Mouse (Mus musculus) lung, embryonic 15.5 days (tissue): Measurements from ENCODE around the gene Nr2c1. TPM values are rescaled to one million over a fixed set of nuclear protein-coding genes. Genes with fewer than 3 reads are reported as not detected.

Source experiments
- ATAC-seq: fragments of 200-750 bp; cut with Nextera tagmentation; 2 replicates; pipeline ENCODE4 v1.8.0; 2017; ENCODE audit warnings: moderate number of reproducible peaks, borderline replicate concordance; ENCODE audit not compliant: low FRiP score, low TSS enrichment; ENCODE audit errors: extremely low read depth
- H3K27ac ChIP-seq: fragments of 300-500 bp; sonication (generic); 2 replicates; pipeline ENCODE4 v1.5.1; 2015; ENCODE audit warnings: moderate library complexity, mild to moderate bottlenecking, inconsistent platforms
- H3K27me3 ChIP-seq: fragments of 300-500 bp; sonication (generic); 2 replicates; pipeline ENCODE4 v1.6.1; 2015; ENCODE audit warnings: inconsistent platforms
- H3K36me3 ChIP-seq: fragments of 300-500 bp; sonication (generic); 2 replicates; pipeline ENCODE4 v1.6.1; 2015; ENCODE audit warnings: inconsistent platforms
- H3K4me1 ChIP-seq: fragments of 300-500 bp; sonication (generic); 2 replicates; pipeline ENCODE4 v1.6.1; 2015; ENCODE audit warnings: inconsistent platforms
- H3K4me2 ChIP-seq: fragments of 300-500 bp; sonication (generic); 2 replicates; pipeline ENCODE4 v1.6.1; 2015; ENCODE audit warnings: inconsistent platforms, mild to moderate bottlenecking, moderate library complexity
- H3K4me3 ChIP-seq: fragments of 300-500 bp; sonication (generic); 2 replicates; pipeline ENCODE4 v1.5.1; 2015; ENCODE audit warnings: mild to moderate bottlenecking, inconsistent platforms
- H3K9ac ChIP-seq: fragments of 300-500 bp; sonication (generic); 2 replicates; pipeline ENCODE4 v1.6.1; 2015; ENCODE audit warnings: inconsistent platforms
- H3K9me3 ChIP-seq: fragments of 300-500 bp; sonication (generic); 2 replicates; pipeline ENCODE4 v1.6.1; 2016; ENCODE audit warnings: inconsistent platforms
- WGBS: fragments of 180-500 bp; shearing (Covaris S2); methylation state at CpG from one replicate; pipeline ENCODE4 v1.1.7; 2015; 5-methylcytosine and 5-hydroxymethylcytosine counted together
- polyA plus RNA-seq: library from polyadenylated mRNA; unstranded; fragments of >200 nt; fragmentation: Nextera tagmentation; extraction: Ambion mirVana; gene quantifications from 2 replicates; pipeline ENCODE4 v1.2.1, GENCODE M21; 2015

Nr2c1 gene
- polyA plus RNA-seq, result 7.7 and 8.8 TPM in 2 replicates

DNA sequence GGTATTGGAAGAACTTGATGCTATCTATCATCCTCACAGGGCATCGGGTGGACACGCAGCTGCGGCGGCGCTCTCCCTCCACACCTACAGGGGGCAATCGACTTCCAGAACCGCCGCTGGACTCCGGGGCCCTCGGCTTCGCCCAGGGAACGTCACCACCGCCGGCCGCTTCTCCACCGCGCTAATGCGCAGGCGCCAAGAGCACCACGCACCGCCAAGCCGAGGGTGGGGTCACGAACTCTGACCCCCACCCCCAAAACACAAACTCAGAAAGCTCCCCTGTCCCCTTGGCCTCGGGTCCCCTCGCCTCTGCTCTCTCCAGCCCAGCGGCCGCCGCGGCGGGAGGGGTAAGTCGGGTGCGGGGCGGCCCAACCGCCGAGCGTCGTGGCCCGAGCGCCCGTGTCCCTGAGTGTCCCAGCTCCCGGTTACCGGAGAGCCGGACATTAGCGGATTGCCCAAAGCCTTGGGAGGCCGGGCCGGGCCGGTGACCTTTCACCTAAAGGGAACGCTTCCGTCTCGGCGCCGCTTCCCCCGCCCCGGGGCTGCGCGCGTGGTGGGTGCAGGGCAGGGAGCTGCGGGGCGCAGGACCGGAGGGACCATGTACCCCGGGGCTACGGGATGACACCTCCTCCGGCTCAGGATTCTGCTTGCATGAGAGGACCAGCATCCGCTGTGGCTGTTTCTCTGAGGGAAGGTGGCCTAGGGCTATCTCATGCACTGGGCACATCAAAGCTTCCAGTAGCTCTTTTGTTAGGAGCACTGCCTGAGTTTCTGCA is at the start of gene Nr2c1:
TSS of gene Nr2c1 (plus strand) at position 268 of the 776 bp plus-strand sequence.
- peak within 1 kb of the TSS; percentile 70 for H3K4me2 ChIP-seq
- H3K4me3 ChIP-seq, result peak within 1 kb of the TSS; percentile 85
- WGBS, result under 1% methylated on average over 64 of the region's 64 CpGs
- H3K36me3 ChIP-seq, result no peaks in the 10 kb centered on the region
- H3K27me3 ChIP-seq, result no peaks in the 10 kb centered on the region
- peak within 1 kb of the TSS; percentile 77 for H3K9ac ChIP-seq
- peaks cover 43% of the 10 kb centered on the region for H3K4me1 ChIP-seq
- no peaks in the 10 kb centered on the region for H3K9me3 ChIP-seq
- ATAC-seq, result peak; percentile 88
- H3K27ac ChIP-seq, result peak within 1 kb of the TSS; percentile 89

DNA sequence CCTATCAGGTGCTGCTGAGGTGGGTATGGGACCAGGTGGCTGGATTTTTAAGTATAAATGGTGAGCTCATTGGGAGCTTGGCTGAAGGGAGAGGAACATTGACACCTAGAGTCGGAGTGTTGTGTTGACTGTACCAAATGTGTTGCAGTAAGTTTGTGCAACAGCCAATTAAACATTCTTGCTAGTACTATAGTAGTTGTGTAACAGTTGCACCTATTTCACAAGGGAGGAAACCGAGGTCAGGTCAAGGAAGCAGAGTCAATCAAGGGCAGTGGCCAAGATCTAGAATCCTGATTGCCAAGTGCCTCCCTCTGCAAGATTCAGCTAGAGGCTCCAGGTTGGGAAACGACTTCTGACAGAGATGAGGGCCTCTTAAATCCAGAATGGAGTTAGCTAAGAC is 49.7 kb upstream of the Nr2c1 start:
- 81% methylated on average over 3 of the region's 3 CpGs for WGBS
- Histone ChIP-seq H3K4me1 (peaks cover 16% of the 10 kb centered on the region), H3K4me2 (no peak overlapping the region), H3K36me3 (no peaks in the 10 kb centered on the region), H3K9ac (no peak overlapping the region), H3K4me3 (no peak overlapping the region), H3K9me3 (no peaks in the 10 kb centered on the region), H3K27me3 (no peaks in the 10 kb centered on the region), H3K27ac (no peak overlapping the region)
- no peak for ATAC-seq

DNA sequence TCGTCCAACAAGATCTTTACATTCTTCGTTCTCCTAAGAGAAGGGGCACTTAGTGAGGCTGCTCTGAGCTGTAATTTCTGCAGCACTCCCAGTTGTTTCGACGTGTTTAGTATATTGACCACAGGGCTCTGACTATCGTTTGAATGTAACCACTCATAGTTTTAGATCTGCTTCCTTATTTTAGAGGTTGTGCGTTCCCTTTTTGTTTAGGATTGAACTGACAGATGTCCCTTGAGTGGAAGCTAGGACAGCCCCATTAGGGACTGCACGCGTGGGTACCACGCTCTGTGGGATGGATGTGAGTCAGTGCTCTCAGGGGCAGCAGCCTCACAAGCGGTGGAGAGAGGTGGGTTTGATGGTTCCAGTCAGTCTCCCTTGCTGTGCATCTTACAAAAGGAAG is 42.3 kb upstream of the Nr2c1 start:
- H3K9ac ChIP-seq, result no peak overlapping the region
- no peaks in the 10 kb centered on the region for H3K4me1 ChIP-seq
- ATAC-seq, result no peak
- WGBS, result 89% methylated on average over 10 of the region's 10 CpGs
- no peak overlapping the region for H3K4me2 ChIP-seq
- no peak overlapping the region for H3K4me3 ChIP-seq
- H3K27me3 ChIP-seq, result no peaks in the 10 kb centered on the region
- 0 out of 2 replicates have a peak, but pooled peaks cover 2% of the 10 kb centered on the region for H3K36me3 ChIP-seq
- no peak overlapping the region for H3K27ac ChIP-seq
- H3K9me3 ChIP-seq, result no peaks in the 10 kb centered on the region

DNA sequence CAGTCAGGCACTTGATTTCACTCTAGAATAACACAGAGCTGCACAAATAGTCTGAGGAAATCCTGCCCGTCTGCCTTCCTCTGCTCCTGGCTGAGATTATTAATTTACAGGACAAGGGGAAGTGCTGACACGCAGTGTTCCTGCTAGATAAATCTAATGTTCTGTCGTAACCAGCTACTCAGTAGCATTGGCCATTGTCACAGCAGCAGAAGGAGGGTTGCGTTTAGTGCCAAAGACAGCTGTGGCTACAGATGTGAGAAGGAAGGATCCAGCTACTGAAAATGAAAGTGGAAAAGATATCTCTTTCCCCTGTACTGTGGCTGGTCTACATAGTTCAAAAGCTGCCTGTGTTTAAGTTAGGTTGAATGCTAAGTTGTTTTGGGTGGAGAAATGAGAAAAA is 40.7 kb upstream of the Nr2c1 start:
- H3K4me2 ChIP-seq, result no peak overlapping the region
- H3K36me3 ChIP-seq, result 0 out of 2 replicates have a peak, but pooled peaks cover 2% of the 10 kb centered on the region
- WGBS, result 23% methylated on average over 4 of the region's 4 CpGs

DNA sequence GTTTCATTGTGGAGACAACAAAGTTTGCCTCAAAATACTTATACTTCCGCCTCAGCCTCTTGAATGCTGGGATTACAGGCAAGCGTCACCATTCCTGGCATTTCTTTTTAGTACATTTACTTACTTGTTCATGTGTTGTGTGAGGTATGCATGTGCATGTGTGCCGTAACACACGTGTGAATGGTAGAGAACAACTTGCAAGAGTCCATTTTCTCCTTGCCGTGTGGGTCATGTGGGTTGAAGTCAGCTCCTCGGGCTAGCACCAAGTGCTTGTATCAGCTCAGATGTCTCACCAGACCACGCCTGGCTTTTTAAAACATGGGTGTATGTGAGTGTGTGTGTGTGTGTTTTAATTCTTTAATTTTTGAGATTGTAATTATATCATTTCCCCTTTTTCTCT is 40.2 kb upstream of the Nr2c1 start:
- peak overlapping the region; percentile 1 for H3K27ac ChIP-seq
- no peak overlapping the region for H3K4me3 ChIP-seq
- H3K4me1 ChIP-seq, result no peaks in the 10 kb centered on the region
- WGBS, result 84% methylated on average over 7 of the region's 7 CpGs
- no peaks in the 10 kb centered on the region for H3K9me3 ChIP-seq
- no peak overlapping the region for H3K9ac ChIP-seq
- H3K36me3 ChIP-seq, result 0 out of 2 replicates have a peak, but pooled peaks cover 2% of the 10 kb centered on the region
- H3K4me2 ChIP-seq, result no peak overlapping the region
- no peak for ATAC-seq
- no peaks in the 10 kb centered on the region for H3K27me3 ChIP-seq

More for the DNA sequence above, 40.7 kb upstream of the Nr2c1 start:
- Histone ChIP-seq H3K4me1 (no peaks in the 10 kb centered on the region), H3K9ac (no peak overlapping the region), H3K9me3 (no peaks in the 10 kb centered on the region), H3K27me3 (no peaks in the 10 kb centered on the region), H3K27ac (peak overlapping the region; percentile 1), H3K4me3 (no peak overlapping the region)
- 0 out of 2 replicates have a peak, but pooled peaks have one; percentile 35 for ATAC-seq

DNA sequence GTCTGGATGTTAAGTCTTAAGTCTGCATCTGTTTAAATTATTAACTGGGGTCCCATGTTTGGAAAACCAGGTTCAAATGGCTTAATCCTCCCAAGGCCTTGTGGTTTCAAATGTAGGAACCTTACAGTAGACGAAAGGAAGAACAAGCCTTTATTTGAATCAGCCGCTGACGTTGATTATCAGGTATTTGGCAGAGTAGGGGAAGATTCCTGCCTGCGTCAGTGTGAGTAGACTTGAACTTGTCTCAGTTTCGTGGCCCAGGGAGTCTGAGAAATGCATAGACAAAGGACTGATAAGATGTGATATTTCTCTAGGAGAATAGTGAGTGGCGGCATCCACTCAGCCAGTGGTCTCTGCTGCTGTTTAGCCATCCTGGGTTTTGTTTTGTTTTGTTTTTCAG is 39.0 kb upstream of the Nr2c1 start:
- H3K4me2 ChIP-seq, result no peak overlapping the region
- 88% methylated on average over 6 of the region's 6 CpGs for WGBS
- no peak for ATAC-seq

DNA sequence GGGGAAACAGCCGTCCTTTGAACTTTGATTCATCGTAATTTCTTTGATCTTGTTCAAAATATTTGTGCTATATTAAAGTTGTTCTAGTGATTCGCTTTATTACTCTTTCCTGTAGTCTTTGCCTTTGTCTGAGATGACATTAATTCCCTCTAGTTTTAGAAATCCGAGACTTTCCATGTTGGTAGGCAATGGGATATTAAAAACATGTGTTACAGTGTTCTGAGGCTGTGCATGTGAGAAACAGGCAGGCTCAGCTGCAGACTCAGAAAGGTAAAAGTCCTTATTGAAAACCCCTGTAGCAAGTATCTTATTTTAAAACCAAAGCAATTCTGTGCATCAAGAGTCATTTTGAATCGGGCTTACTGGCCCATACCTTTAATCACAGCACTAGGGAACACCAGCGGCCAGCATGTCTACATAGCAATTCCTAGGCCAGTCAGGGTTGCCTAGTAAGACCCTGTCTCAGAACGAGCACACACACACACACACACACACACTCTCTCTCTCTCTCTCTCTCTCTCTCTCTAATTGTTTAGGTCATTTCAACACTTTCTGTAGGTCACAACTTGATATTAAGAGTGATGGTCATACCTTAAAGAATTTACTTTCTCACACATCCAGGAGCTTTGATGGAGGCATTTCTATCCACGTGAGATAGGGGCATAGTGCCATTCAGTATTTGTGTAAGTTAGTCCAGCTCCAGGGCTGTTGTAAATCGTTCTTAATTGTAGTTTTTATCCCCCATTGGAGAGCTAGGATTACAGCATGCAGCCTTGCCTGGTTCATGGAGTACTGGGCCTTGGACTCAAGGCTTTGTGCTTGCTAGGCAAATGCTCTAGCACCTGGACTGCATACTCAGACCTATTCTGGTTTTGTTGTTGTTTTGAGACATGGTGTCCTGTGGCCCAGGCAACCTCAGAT is 36.7 kb upstream of the Nr2c1 start:
- Histone ChIP-seq H3K9me3 (no peaks in the 10 kb centered on the region), H3K9ac (no peak overlapping the region), H3K4me3 (no peak overlapping the region), H3K4me1 (peaks cover 10% of the 10 kb centered on the region; the same call in 1 of the 2 replicates), H3K36me3 (no peaks in the 10 kb centered on the region), H3K4me2 (no peak overlapping the region), H3K27me3 (no peaks in the 10 kb centered on the region), H3K27ac (no peak overlapping the region)
- 77% methylated on average over 9 of the region's 9 CpGs for WGBS
- no peak for ATAC-seq

More for the DNA sequence above, 39.0 kb upstream of the Nr2c1 start:
- Histone ChIP-seq H3K36me3 (0 out of 2 replicates have a peak, but pooled peaks cover 2% of the 10 kb centered on the region), H3K27ac (no peak overlapping the region), H3K4me3 (no peak overlapping the region), H3K9ac (no peak overlapping the region), H3K9me3 (no peaks in the 10 kb centered on the region), H3K4me1 (no peaks in the 10 kb centered on the region), H3K27me3 (no peaks in the 10 kb centered on the region)

DNA sequence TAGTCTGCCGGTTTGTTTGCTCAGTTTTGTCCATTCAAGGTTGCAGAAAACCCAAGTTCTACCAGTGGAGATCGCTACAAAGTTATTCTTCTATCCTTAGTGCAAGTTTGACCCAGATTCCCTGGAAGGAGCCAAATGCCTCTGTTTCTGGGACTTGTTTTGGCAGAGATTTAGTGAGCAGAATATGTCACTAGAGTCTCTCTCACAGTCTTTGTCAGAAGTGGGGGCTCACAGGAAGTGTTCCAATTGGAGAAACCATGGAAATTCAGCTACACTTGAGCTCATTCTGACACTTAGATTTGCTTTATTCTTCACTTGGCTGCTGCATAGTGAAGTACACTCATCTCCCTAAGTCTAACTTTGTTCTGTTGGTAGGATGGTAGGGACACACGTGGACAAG is 35.6 kb upstream of the Nr2c1 start:
- Histone ChIP-seq H3K4me1 (peaks cover 10% of the 10 kb centered on the region; the same call in 1 of the 2 replicates), H3K9ac (no peak overlapping the region), H3K27me3 (no peaks in the 10 kb centered on the region), H3K4me2 (no peak overlapping the region), H3K36me3 (no peaks in the 10 kb centered on the region), H3K9me3 (no peaks in the 10 kb centered on the region), H3K4me3 (no peak overlapping the region), H3K27ac (no peak overlapping the region)
- WGBS, result 71% methylated on average over 3 of the region's 3 CpGs
- ATAC-seq, result no peak

DNA sequence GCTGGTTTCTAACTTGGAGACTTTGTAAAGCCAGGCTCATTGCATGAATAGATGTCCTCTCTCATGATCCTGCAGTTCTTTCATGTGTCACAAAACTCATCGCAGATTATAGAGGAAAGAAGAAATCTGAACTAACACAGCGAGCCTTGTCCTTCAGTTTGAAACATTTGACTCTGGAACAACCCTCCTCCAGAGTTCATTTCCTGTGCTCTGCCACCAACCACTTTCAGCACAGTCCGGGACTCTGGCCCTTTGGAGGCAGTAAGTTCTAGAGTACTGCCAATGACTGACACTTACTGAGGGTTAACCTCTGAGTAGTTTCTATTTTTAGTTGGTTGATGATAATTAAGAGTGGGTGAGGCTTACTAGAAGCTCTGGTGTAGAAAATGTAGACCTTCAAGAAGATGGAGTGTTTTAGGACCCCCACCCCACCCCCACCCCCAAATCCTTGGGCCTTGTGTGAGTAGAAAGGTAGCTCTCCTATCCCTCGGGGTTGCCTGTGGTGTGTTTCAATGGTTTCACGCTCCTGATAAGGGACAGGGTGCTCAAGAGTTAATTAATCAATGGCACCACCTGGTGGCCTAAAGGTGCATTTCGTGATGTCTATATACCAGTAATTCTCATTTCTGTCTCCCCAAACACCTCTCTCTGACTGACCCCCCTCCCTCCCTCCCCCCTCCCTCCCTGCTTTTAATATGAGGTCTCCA is 31.8 kb upstream of the Nr2c1 start:
- Histone ChIP-seq H3K27me3 (no peaks in the 10 kb centered on the region), H3K4me2 (no peak overlapping the region), H3K27ac (no peak overlapping the region), H3K4me3 (no peak overlapping the region), H3K9me3 (no peaks in the 10 kb centered on the region), H3K9ac (no peak overlapping the region), H3K4me1 (peaks cover 10% of the 10 kb centered on the region; the same call in 1 of the 2 replicates), H3K36me3 (no peaks in the 10 kb centered on the region; the same call in 1 of the 2 replicates)
- 28% methylated on average over 6 of the region's 6 CpGs for WGBS
- peak; percentile 81 for ATAC-seq

DNA sequence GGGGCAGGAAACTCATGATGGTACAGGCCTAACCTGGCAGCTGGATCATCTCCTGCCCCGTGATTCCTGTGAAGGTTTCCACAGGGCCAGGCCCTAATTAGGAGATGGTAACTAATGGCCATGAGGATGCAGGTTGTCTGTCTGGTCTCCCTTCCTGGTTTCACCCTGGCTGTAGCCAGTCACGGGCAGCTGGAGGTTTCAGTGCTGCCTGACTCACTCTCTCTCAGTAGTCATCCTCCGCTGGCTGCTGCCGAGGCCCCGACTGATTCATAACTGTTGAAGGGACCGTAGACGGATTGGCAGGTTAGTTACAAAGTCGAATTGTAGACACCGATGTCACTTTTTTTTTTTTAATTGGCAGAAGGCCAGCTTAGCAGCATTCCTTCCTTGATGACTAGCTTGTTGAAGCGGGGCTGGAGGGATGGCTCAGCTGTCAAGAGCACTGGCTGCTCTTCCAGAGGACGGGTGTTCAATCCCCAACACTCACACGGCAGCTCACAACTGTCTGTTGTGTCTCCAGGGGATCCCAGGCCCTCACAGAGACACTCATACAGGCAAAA is 31.0 kb upstream of the Nr2c1 start:
- Histone ChIP-seq H3K9me3 (no peaks in the 10 kb centered on the region), H3K4me3 (no peak overlapping the region), H3K27ac (no peak overlapping the region), H3K9ac (no peak overlapping the region), H3K4me1 (peaks cover 10% of the 10 kb centered on the region; the same call in 1 of the 2 replicates), H3K4me2 (no peak overlapping the region), H3K27me3 (no peaks in the 10 kb centered on the region), H3K36me3 (no peaks in the 10 kb centered on the region; the same call in 1 of the 2 replicates)
- 44% methylated on average over 12 of the region's 12 CpGs for WGBS
- ATAC-seq, result no peak; the same call in 1 of the 2 replicates

DNA sequence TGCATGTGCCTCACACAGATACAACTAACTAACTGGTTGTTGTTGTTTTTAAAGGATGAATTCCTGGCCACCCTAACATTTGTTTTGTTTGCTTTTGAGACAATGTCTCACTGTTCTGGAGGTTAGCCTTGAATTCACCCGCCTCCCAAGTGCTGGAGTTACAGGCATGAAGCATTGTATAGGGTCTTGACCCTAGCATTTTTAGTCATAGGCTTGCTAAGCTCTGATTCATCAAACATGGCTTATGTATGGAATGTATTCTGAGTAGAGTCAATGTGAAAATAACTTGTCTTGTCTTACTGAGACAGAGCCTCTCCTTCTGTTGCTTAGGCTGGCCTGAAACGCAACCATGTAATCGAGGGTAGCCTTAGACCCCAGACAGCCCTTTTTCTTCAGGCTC is 29.9 kb upstream of the Nr2c1 start:
- no peak for ATAC-seq
- Histone ChIP-seq H3K4me1 (peaks cover 10% of the 10 kb centered on the region; the same call in 1 of the 2 replicates), H3K4me2 (no peak overlapping the region), H3K9me3 (no peaks in the 10 kb centered on the region), H3K36me3 (no peaks in the 10 kb centered on the region; the same call in 1 of the 2 replicates), H3K27me3 (no peaks in the 10 kb centered on the region), H3K9ac (no peak overlapping the region), H3K27ac (no peak overlapping the region), H3K4me3 (no peak overlapping the region)
- 90% methylated on average over 3 of the region's 3 CpGs for WGBS
